Mouse (Mus musculus): ENCODE data around the gene Rfpl4. TPM values are rescaled to one million over a fixed set of nuclear protein-coding genes. Genes with fewer than 3 reads are reported as not detected.

Rfpl4 gene
- polyA plus RNA-seq (2014; fragmentation: Illumina TruSeq; extraction: RNeasy Lipid Tissue Mini Kit (QIAGEN cat#74804); ENCODE audit: low read depth, low replicate concordance), result not detected

GRCm38 (mm10) chr7:5116850-5117249 lies at the start of gene Rfpl4:
Gene Rfpl4, minus strand, starts transcription at chr7:5116950.

GRCm38 (mm10) chr7:5149570-5149969 lies 32.8 kb upstream of the Rfpl4 start, which contains the start of gene Vmn1r55:
Gene Vmn1r55, minus strand, starts transcription at chr7:5149670.

GRCm38 (mm10) chr7:5125549-5126406 lies 9.0 kb upstream of the Rfpl4 start, which contains the start of gene Rasl2-9:
Gene Rasl2-9, minus strand, starts transcription at chr7:5125950.

GRCm38 (mm10) chr7:5080010-5080751 lies 36.6 kb downstream of the Rfpl4 start, which contains the start of gene Epn1:
Gene Epn1, plus strand, starts transcription at chr7:5080235.

GRCm38 (mm10) chr7:5061774-5062359 lies 54.9 kb downstream of the Rfpl4 start, which contains the start of gene U2af2:
Gene U2af2, plus strand, starts transcription at chr7:5062143.

Other genes starting within 250 kb of the Rfpl4 start
- 3.3 TPM for gene Isoc2b, start 246.7 kb downstream of the Rfpl4 start, polyA plus RNA-seq (2014; fragmentation: Illumina TruSeq; extraction: RNeasy Lipid Tissue Mini Kit (QIAGEN cat#74804); ENCODE audit: low read depth, low replicate concordance)
- gene Isoc2a, start 239.8 kb downstream of the Rfpl4 start, polyA plus RNA-seq (2014; fragmentation: Illumina TruSeq; extraction: RNeasy Lipid Tissue Mini Kit (QIAGEN cat#74804); ENCODE audit: low read depth, low replicate concordance), result 2.7 TPM
- gene Gm36210, start 210.4 kb downstream of the Rfpl4 start, polyA plus RNA-seq (2014; fragmentation: Illumina TruSeq; extraction: RNeasy Lipid Tissue Mini Kit (QIAGEN cat#74804); ENCODE audit: low read depth, low replicate concordance), result not detected
- not detected for gene Zfp628, start 201.7 kb downstream of the Rfpl4 start, polyA plus RNA-seq (2014; fragmentation: Illumina TruSeq; extraction: RNeasy Lipid Tissue Mini Kit (QIAGEN cat#74804); ENCODE audit: low read depth, low replicate concordance)
- gene Nat14, start 194.9 kb downstream of the Rfpl4 start, polyA plus RNA-seq (2014; fragmentation: Illumina TruSeq; extraction: RNeasy Lipid Tissue Mini Kit (QIAGEN cat#74804); ENCODE audit: low read depth, low replicate concordance), result 1.2 TPM
- gene Ssc5d, start 191.2 kb downstream of the Rfpl4 start, polyA plus RNA-seq (2014; fragmentation: Illumina TruSeq; extraction: RNeasy Lipid Tissue Mini Kit (QIAGEN cat#74804); ENCODE audit: low read depth, low replicate concordance), result not detected
- gene Sbk2, start 152.5 kb downstream of the Rfpl4 start, polyA plus RNA-seq (2014; fragmentation: Illumina TruSeq; extraction: RNeasy Lipid Tissue Mini Kit (QIAGEN cat#74804); ENCODE audit: low read depth, low replicate concordance), result not detected
- not detected for gene Sbk3, start 145.8 kb downstream of the Rfpl4 start, polyA plus RNA-seq (2014; fragmentation: Illumina TruSeq; extraction: RNeasy Lipid Tissue Mini Kit (QIAGEN cat#74804); ENCODE audit: low read depth, low replicate concordance)
- 7.5 TPM for gene Zfp579, start 120.8 kb downstream of the Rfpl4 start, polyA plus RNA-seq (2014; fragmentation: Illumina TruSeq; extraction: RNeasy Lipid Tissue Mini Kit (QIAGEN cat#74804); ENCODE audit: low read depth, low replicate concordance)
- gene Zfp524, start 102.5 kb downstream of the Rfpl4 start, polyA plus RNA-seq (2014; fragmentation: Illumina TruSeq; extraction: RNeasy Lipid Tissue Mini Kit (QIAGEN cat#74804); ENCODE audit: low read depth, low replicate concordance), result not detected
- 12.4 TPM for gene Fiz1, start 102.3 kb downstream of the Rfpl4 start, polyA plus RNA-seq (2014; fragmentation: Illumina TruSeq; extraction: RNeasy Lipid Tissue Mini Kit (QIAGEN cat#74804); ENCODE audit: low read depth, low replicate concordance)
- not detected for gene Gm44973, start 101.5 kb downstream of the Rfpl4 start, polyA plus RNA-seq (2014; fragmentation: Illumina TruSeq; extraction: RNeasy Lipid Tissue Mini Kit (QIAGEN cat#74804); ENCODE audit: low read depth, low replicate concordance)
- 4.8 TPM for gene Zfp865, start 96.6 kb downstream of the Rfpl4 start, polyA plus RNA-seq (2014; fragmentation: Illumina TruSeq; extraction: RNeasy Lipid Tissue Mini Kit (QIAGEN cat#74804); ENCODE audit: low read depth, low replicate concordance)
- not detected for gene Ccdc106, start 96.4 kb downstream of the Rfpl4 start, polyA plus RNA-seq (2014; fragmentation: Illumina TruSeq; extraction: RNeasy Lipid Tissue Mini Kit (QIAGEN cat#74804); ENCODE audit: low read depth, low replicate concordance)
- 4.7 TPM for gene 4632433K11Rik, start 82.8 kb downstream of the Rfpl4 start, polyA plus RNA-seq (2014; fragmentation: Illumina TruSeq; extraction: RNeasy Lipid Tissue Mini Kit (QIAGEN cat#74804); ENCODE audit: low read depth, low replicate concordance)
- 3.0 TPM for gene Zfp784, start 78.5 kb downstream of the Rfpl4 start, polyA plus RNA-seq (2014; fragmentation: Illumina TruSeq; extraction: RNeasy Lipid Tissue Mini Kit (QIAGEN cat#74804); ENCODE audit: low read depth, low replicate concordance)
- gene Zfp580, start 65.4 kb downstream of the Rfpl4 start, polyA plus RNA-seq (2014; fragmentation: Illumina TruSeq; extraction: RNeasy Lipid Tissue Mini Kit (QIAGEN cat#74804); ENCODE audit: low read depth, low replicate concordance), result 0.58 TPM
- gene U2af2, start 54.8 kb downstream of the Rfpl4 start, polyA plus RNA-seq (2014; fragmentation: Illumina TruSeq; extraction: RNeasy Lipid Tissue Mini Kit (QIAGEN cat#74804); ENCODE audit: low read depth, low replicate concordance), result 12.6 TPM
- 2.2 TPM for gene Epn1, start 36.7 kb downstream of the Rfpl4 start, polyA plus RNA-seq (2014; fragmentation: Illumina TruSeq; extraction: RNeasy Lipid Tissue Mini Kit (QIAGEN cat#74804); ENCODE audit: low read depth, low replicate concordance)
- gene Rasl2-9, start 9.0 kb upstream of the Rfpl4 start, polyA plus RNA-seq (2014; fragmentation: Illumina TruSeq; extraction: RNeasy Lipid Tissue Mini Kit (QIAGEN cat#74804); ENCODE audit: low read depth, low replicate concordance), result 1.5 TPM
- not detected for gene Vmn1r55, start 32.7 kb upstream of the Rfpl4 start, polyA plus RNA-seq (2014; fragmentation: Illumina TruSeq; extraction: RNeasy Lipid Tissue Mini Kit (QIAGEN cat#74804); ENCODE audit: low read depth, low replicate concordance)
- not detected for gene Vmn1r56, start 79.8 kb upstream of the Rfpl4 start, polyA plus RNA-seq (2014; fragmentation: Illumina TruSeq; extraction: RNeasy Lipid Tissue Mini Kit (QIAGEN cat#74804); ENCODE audit: low read depth, low replicate concordance)
- gene Vmn1r57, start 101.5 kb upstream of the Rfpl4 start, polyA plus RNA-seq (2014; fragmentation: Illumina TruSeq; extraction: RNeasy Lipid Tissue Mini Kit (QIAGEN cat#74804); ENCODE audit: low read depth, low replicate concordance), result not detected
- gene Gm5065, start 233.6 kb upstream of the Rfpl4 start, polyA plus RNA-seq (2014; fragmentation: Illumina TruSeq; extraction: RNeasy Lipid Tissue Mini Kit (QIAGEN cat#74804); ENCODE audit: low read depth, low replicate concordance), result not detected
- gene Nlrp2, start 234.1 kb upstream of the Rfpl4 start, polyA plus RNA-seq (2014; fragmentation: Illumina TruSeq; extraction: RNeasy Lipid Tissue Mini Kit (QIAGEN cat#74804); ENCODE audit: low read depth, low replicate concordance), result not detected

All from adrenal gland, adult 10 weeks (tissue).